Mouse (Mus musculus): ENCODE data around the gene Syde2. TPM values are rescaled to one million over a fixed set of nuclear protein-coding genes. Genes with fewer than 3 reads are reported as not detected.

Gene Syde2
- polyA plus RNA-seq, 1 experiment = 9.9 TPM

- no peak for DNase-seq (ENCODE audit: low spot score)
Measured at GRCm38 (mm10) chr3:146053082-146053814, 65.6 kb downstream of the Syde2 start.

GRCm38 (mm10) chr3:146053873-146054272 lies 66.2 kb downstream of the Syde2 start:
- DNase-seq (ENCODE audit: low spot score) = no peak

DNA sequence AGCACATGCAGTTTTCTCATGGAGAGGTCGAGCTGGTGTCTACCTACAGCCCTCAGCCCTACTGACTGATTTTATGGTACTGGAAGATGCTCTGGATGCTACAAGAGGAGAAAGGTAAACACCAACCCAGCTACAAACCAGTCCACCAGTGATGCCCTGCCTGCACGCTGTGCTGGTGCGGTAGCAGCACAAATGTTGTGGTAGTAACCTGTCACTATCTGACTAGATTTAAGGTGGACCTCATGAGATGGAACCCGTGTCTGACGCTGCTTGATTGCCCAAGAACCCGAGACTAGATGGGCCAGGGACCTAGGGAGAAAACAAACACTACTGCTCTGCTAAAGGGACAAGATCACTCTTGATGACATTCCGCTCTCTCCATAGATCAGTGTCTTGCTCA lies 69.5 kb downstream of the Syde2 start:
- DNase-seq (ENCODE audit: low spot score) = no peak

DNA sequence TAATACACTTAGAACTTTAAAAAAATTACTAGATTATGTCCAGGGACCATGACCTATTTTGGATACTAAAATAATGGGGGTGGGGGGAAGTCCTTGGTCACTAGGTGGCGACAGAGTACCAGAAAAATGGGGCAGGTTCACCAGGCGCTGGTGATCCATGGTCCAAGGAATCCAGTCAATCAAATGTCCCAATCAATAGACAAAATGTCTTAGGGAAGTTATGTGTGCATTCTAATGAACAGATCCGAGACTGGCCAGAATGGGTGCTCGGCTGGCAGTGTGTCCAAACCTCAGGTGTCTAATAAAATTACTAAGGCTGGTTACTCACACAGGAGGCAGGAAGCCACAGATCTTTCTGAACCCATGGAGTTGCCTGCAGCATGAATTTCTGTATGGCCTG lies 70.6 kb downstream of the Syde2 start:
- no peak for DNase-seq (ENCODE audit: low spot score)

GRCm38 (mm10) chr3:146059356-146059926 lies 71.8 kb downstream of the Syde2 start:
- no peak for DNase-seq (ENCODE audit: low spot score)

- DNase-seq (ENCODE audit: low spot score) = no peak
Measured at GRCm38 (mm10) chr3:146063146-146063545, 75.5 kb downstream of the Syde2 start.

- no peak for DNase-seq (ENCODE audit: low spot score)
Measured at GRCm38 (mm10) chr3:146069276-146069675, 81.6 kb downstream of the Syde2 start.

Other genes with a start within 250 kb of the Syde2 start
- 0.74 and 0.94 TPM in 2 replicates for gene Ddah1, start 229.2 kb upstream of the Syde2 start, polyA plus RNA-seq (2012; rRNA removed)
- gene Bcl10, start 65.1 kb upstream of the Syde2 start, polyA plus RNA-seq (2012; rRNA removed) = 24.3 and 25.7 TPM in 2 replicates
- gene 2410004B18Rik, start 49.9 kb upstream of the Syde2 start, polyA plus RNA-seq (2012; rRNA removed) = 18.9 and 23.1 TPM in 2 replicates
- gene Wdr63, start 120.3 kb downstream of the Syde2 start, polyA plus RNA-seq (2012; rRNA removed) = 0.15 and 0.25 TPM in 2 replicates
- gene Mcoln3, start 129.6 kb downstream of the Syde2 start, polyA plus RNA-seq (2012; rRNA removed) = 0.01 and 0.12 TPM in 2 replicates
- gene Mcoln2, start 162.0 kb downstream of the Syde2 start, polyA plus RNA-seq (2012; rRNA removed) = 1.3 TPM in 2 replicates
- gene Lpar3, start 233.1 kb downstream of the Syde2 start, polyA plus RNA-seq (2012; rRNA removed) = 3.8 and 4.4 TPM in 2 replicates